Mouse (Mus musculus) myocyte (in vitro differentiated cells): ENCODE results near the gene Grin3b. TPM values are rescaled to one million over a fixed set of nuclear protein-coding genes. Genes with fewer than 3 reads are reported as not detected.
A peak's percentile ranks its signal among the peaks of the same experiment; 100 is the strongest.

Experiments used
- H3K27me3 ChIP-seq: one replicate; pipeline ENCODE4 v1.6.1; 2011; ENCODE audit not compliant: control insufficient read depth, insufficient read depth, insufficient read length
- H3K36me3 ChIP-seq: one replicate; pipeline ENCODE4 v1.6.1; 2011; ENCODE audit not compliant: control insufficient read depth, insufficient read depth
- H3K4me2 ChIP-seq: one replicate; pipeline ENCODE4 v1.6.1; 2011; ENCODE audit warnings: low read depth, control low read depth
- H3K4me3 ChIP-seq: one replicate; pipeline ENCODE4 v1.5.1; 2011; ENCODE audit warnings: mild to moderate bottlenecking, control low read depth, moderate library complexity
- H3K79me2 ChIP-seq: one replicate; pipeline ENCODE4 v1.6.1; 2011; ENCODE audit not compliant: control insufficient read depth, insufficient read depth
- H3ac ChIP-seq: one replicate; pipeline ENCODE4 v1.6.1; 2011; ENCODE audit not compliant: control insufficient read depth, insufficient read length
- CEBPB ChIP-seq: IDR thresholded peaks from 2 replicates; pipeline ENCODE4 v1.6.1; 2011; ENCODE audit warnings: mild to moderate bottlenecking, moderate library complexity; ENCODE audit not compliant: poor library complexity, insufficient read depth, severe bottlenecking
- E2F4 ChIP-seq: IDR thresholded peaks from one replicate; pipeline ENCODE4 v1.6.1; 2011; ENCODE audit warnings: mild to moderate bottlenecking, control low read depth, moderate library complexity; ENCODE audit not compliant: insufficient read depth
- MAX ChIP-seq: IDR thresholded peaks from one replicate; pipeline ENCODE4 v1.6.1; 2011; ENCODE audit warnings: low read depth, mild to moderate bottlenecking, control low read depth
- MYOD1 ChIP-seq, 3 experiments: IDR thresholded peaks; one replicate each; pipeline ENCODE4 v1.6.1; 2011; ENCODE audit warnings: control low read depth in 2 of 3, low read depth in 2 of 3, mild to moderate bottlenecking in 2 of 3, moderate library complexity in 1 of 3; ENCODE audit not compliant: insufficient read length in 2 of 3, control insufficient read depth in 1 of 3
- MYOG ChIP-seq, 3 experiments: IDR thresholded peaks; one replicate each; pipeline ENCODE4 v1.6.1; 2011; ENCODE audit warnings: control low read depth in 2 of 3, low read depth in 2 of 3, mild to moderate bottlenecking in 2 of 3; ENCODE audit not compliant: insufficient read length in 2 of 3, control insufficient read depth in 1 of 3, insufficient read depth in 1 of 3
- POLR2A ChIP-seq: IDR thresholded peaks from one replicate; pipeline ENCODE4 v1.6.1; 2011; ENCODE audit warnings: low read depth, mild to moderate bottlenecking, control low read depth, moderate library complexity; ENCODE audit not compliant: insufficient read length
- POLR2AphosphoS2 ChIP-seq: IDR thresholded peaks from one replicate; pipeline ENCODE4 v1.6.1; 2011; ENCODE audit warnings: low read depth, control low read depth; ENCODE audit not compliant: insufficient read length
- REST ChIP-seq: IDR thresholded peaks from one replicate; pipeline ENCODE4 v1.6.1; 2011; ENCODE audit warnings: mild to moderate bottlenecking, control low read depth, moderate library complexity; ENCODE audit not compliant: insufficient read depth, insufficient read length
- SRF ChIP-seq: IDR thresholded peaks from one replicate; pipeline ENCODE4 v1.6.1; 2011; ENCODE audit warnings: low read depth; ENCODE audit not compliant: control insufficient read depth, insufficient read length
- TCF12 ChIP-seq: IDR thresholded peaks from one replicate; pipeline ENCODE4 v1.6.1; 2011; ENCODE audit warnings: mild to moderate bottlenecking, control low read depth; ENCODE audit not compliant: poor library complexity, insufficient read depth, severe bottlenecking
- TCF3 ChIP-seq: IDR thresholded peaks from one replicate; pipeline ENCODE4 v1.6.1; 2011; ENCODE audit warnings: low read depth, control low read depth; ENCODE audit not compliant: insufficient read length
- USF1 ChIP-seq: IDR thresholded peaks from one replicate; pipeline ENCODE4 v1.6.1; 2011; ENCODE audit warnings: low read depth, mild to moderate bottlenecking, control low read depth, moderate library complexity
- polyA plus RNA-seq: library from polyadenylated mRNA; unstranded; fragments of >200 nt; fragmentation: generic; extraction: Trizol; gene quantifications from one replicate; pipeline ENCODE4 v1.2.1, GENCODE M21; 2012; ENCODE audit warnings: missing spikeins

The Grin3b gene
- polyA plus RNA-seq, 1 experiment = 0.73 TPM

GRCm38 (mm10) chr10:80021320-80021641, 50.8 kb downstream of the Grin3b start:
- Histone ChIP-seq H3K4me2 (no peak overlapping the region), H3ac (no peak overlapping the region), H3K79me2 (no peaks in the 10 kb centered on the region), H3K36me3 (no peaks in the 10 kb centered on the region), H3K4me3 (no peak overlapping the region), H3K27me3 (no peaks in the 10 kb centered on the region)
- TF ChIP-seq POLR2A (no peak), MYOD1 (IDR thresholded peaks at IDR 0.05; ENCODE audit: control insufficient read depth in 1 of 3, insufficient read length in 2 of 3, low read depth in 2 of 3) (no peak), MAX (no peak), POLR2AphosphoS2 (no peak), TCF3 (no peak), SRF (no peak), CEBPB (no peak), MYOG (IDR thresholded peaks at IDR 0.05; ENCODE audit: control insufficient read depth in 1 of 3, insufficient read depth in 1 of 3, insufficient read length in 2 of 3, low read depth in 2 of 3) (no peak), E2F4 (no peak), REST (no peak), USF1 (no peak), TCF12 (no peak)

DNA sequence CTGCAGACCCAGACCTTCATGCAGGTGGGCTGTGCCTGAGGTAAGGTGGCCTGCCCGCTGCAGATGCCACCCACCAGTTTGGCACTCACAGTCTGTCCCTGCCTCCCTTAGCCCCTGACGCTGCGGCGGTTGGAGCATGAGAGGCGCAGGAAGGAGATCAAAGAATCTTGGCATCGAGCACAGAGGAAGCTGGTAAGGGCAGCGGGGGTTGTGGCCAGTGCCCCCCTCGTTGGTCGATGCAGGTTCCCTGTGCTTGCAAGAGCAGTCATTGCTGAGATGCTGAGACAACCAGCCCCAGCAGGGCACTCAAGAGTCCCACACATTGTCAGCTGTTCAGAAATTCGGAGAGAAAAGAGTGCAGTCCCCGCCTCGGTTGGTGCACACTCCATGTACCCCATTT, 51.6 kb downstream of the Grin3b start:
- H3K79me2 ChIP-seq = no peaks in the 10 kb centered on the region

GRCm38 (mm10) chr10:80022806-80023205, 52.3 kb downstream of the Grin3b start:
- H3K4me2 ChIP-seq = no peak overlapping the region
- H3K79me2 ChIP-seq = no peaks in the 10 kb centered on the region
- no peaks in the 10 kb centered on the region for H3K27me3 ChIP-seq
- no peaks in the 10 kb centered on the region for H3K36me3 ChIP-seq
- H3K4me3 ChIP-seq = no peak overlapping the region
- TF ChIP-seq TCF3 (no peak), TCF12 (no peak), POLR2A (no peak)
- no peak overlapping the region for H3ac ChIP-seq

More for the DNA sequence above, 51.6 kb downstream of the Grin3b start:
- H3K4me3 ChIP-seq = no peak overlapping the region
- no peaks in the 10 kb centered on the region for H3K27me3 ChIP-seq
- H3K36me3 ChIP-seq = no peaks in the 10 kb centered on the region
- no peak for TF ChIP-seq POLR2A
- TF ChIP-seq REST = no peak
- TF ChIP-seq E2F4 = no peak
- no peak for TF ChIP-seq CEBPB
- no peak for TF ChIP-seq TCF12
- TF ChIP-seq TCF3 = no peak
- no peak for TF ChIP-seq POLR2AphosphoS2
- TF ChIP-seq USF1 = no peak
- TF ChIP-seq MAX = no peak
- TF ChIP-seq MYOG (IDR thresholded peaks at IDR 0.05; ENCODE audit: control insufficient read depth in 1 of 3, insufficient read depth in 1 of 3, insufficient read length in 2 of 3, low read depth in 2 of 3) = no peak
- no peak for TF ChIP-seq MYOD1 (IDR thresholded peaks at IDR 0.05; ENCODE audit: control insufficient read depth in 1 of 3, insufficient read length in 2 of 3, low read depth in 2 of 3)
- no peak for TF ChIP-seq SRF
- H3ac ChIP-seq = no peak overlapping the region
- no peak overlapping the region for H3K4me2 ChIP-seq

GRCm38 (mm10) chr10:80023758-80024157, 53.2 kb downstream of the Grin3b start:
- TF ChIP-seq MYOG (IDR thresholded peaks at IDR 0.05; ENCODE audit: control insufficient read depth in 1 of 3, insufficient read depth in 1 of 3, insufficient read length in 2 of 3, low read depth in 2 of 3) = no peak
- no peak for TF ChIP-seq POLR2AphosphoS2
- no peak for TF ChIP-seq CEBPB
- TF ChIP-seq MYOD1 (IDR thresholded peaks at IDR 0.05; ENCODE audit: control insufficient read depth in 1 of 3, insufficient read length in 2 of 3, low read depth in 2 of 3) = no peak
- no peak for TF ChIP-seq POLR2A
- no peak for TF ChIP-seq REST
- Histone ChIP-seq H3K4me3 (no peak overlapping the region), H3K36me3 (no peaks in the 10 kb centered on the region), H3K27me3 (no peaks in the 10 kb centered on the region), H3ac (no peak overlapping the region), H3K79me2 (no peaks in the 10 kb centered on the region), H3K4me2 (peak overlapping the region; percentile 71)

- TF ChIP-seq USF1 = no peak
- TF ChIP-seq REST = no peak
- peak in 1 of 3 experiments; percentile 2 for TF ChIP-seq MYOD1 (IDR thresholded peaks at IDR 0.05; ENCODE audit: control insufficient read depth in 1 of 3, insufficient read length in 2 of 3, low read depth in 2 of 3)
- TF ChIP-seq E2F4 = no peak
- TF ChIP-seq POLR2AphosphoS2 = no peak
- no peak for TF ChIP-seq MYOG (IDR thresholded peaks at IDR 0.05; ENCODE audit: control insufficient read depth in 1 of 3, insufficient read depth in 1 of 3, insufficient read length in 2 of 3, low read depth in 2 of 3)
- H3ac ChIP-seq = no peak overlapping the region
- no peaks in the 10 kb centered on the region for H3K79me2 ChIP-seq
- no peaks in the 10 kb centered on the region for H3K27me3 ChIP-seq
- peak overlapping the region; percentile 71 for H3K4me2 ChIP-seq
- no peak overlapping the region for H3K4me3 ChIP-seq
- H3K36me3 ChIP-seq = no peaks in the 10 kb centered on the region
Measured at GRCm38 (mm10) chr10:80024229-80025043, 53.9 kb downstream of the Grin3b start.
